Mouse (Mus musculus) fat pad, adult 2 months (tissue): ENCODE results near the gene Ralgps1.

ENCODE experiments used
- DNase-seq: peaks from one replicate; pipeline ENCODE4 v3.0.0-alpha.2; 2011; ENCODE audit warnings: low read depth, low spot score; ENCODE audit errors: extremely low read depth

Ralgps1 gene

GRCm38 (mm10) chr2:33249922-33250633 is 121.2 kb downstream of the Ralgps1 start:
- DNase-seq: no peak

- DNase-seq: peak; percentile 58
These were observed 122.7 kb downstream of the Ralgps1 start for GRCm38 (mm10) chr2:33248549-33248948.

- no peak for DNase-seq
These were observed 124.4 kb downstream of the Ralgps1 start for GRCm38 (mm10) chr2:33246841-33247240.

GRCm38 (mm10) chr2:33245350-33245749 is 125.9 kb downstream of the Ralgps1 start:
- DNase-seq: peak; percentile 63

- DNase-seq: no peak
These were observed 126.4 kb downstream of the Ralgps1 start for GRCm38 (mm10) chr2:33244880-33245279.

DNA sequence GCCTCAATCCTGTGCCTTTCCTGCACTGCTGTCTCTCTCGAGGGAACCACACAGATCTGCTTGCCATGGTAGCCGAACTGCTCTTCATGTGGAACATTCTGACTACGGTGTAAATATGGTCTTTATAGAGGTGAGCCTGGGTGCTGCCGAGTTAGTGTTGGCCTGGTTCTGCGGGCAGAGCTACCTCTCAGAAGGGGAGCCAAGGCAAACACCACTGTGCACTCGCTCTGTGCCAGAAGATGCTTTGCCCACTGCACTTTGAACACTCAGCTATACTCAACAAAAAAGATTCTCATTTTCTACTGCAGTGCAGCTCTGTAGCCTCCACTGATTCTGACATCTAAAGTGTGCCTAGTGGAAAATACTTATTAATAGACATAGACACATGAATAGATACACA is 133.7 kb downstream of the Ralgps1 start:
- no peak for DNase-seq

DNA sequence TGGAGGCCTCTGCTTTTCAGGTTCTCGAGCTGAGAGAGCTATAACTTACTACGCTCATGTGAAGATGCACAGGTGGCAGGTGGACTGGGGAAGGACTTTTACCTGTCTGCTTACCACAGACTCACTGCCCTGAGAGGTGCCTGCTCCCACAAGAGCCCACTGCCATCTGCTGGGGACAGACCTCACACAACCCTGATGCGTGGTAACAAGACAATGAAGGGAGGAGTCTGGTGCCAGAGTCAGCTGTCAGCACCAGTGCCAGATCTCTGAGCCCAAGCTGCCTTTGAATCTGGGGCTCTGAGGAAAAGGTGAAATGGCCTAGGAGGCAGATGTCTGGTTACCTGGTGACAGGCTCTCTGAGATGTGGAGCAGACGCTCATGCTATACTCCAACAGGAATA is 136.4 kb downstream of the Ralgps1 start:
- DNase-seq: no peak

- DNase-seq: no peak
These were observed 137.4 kb downstream of the Ralgps1 start for GRCm38 (mm10) chr2:33233856-33234255.

DNA sequence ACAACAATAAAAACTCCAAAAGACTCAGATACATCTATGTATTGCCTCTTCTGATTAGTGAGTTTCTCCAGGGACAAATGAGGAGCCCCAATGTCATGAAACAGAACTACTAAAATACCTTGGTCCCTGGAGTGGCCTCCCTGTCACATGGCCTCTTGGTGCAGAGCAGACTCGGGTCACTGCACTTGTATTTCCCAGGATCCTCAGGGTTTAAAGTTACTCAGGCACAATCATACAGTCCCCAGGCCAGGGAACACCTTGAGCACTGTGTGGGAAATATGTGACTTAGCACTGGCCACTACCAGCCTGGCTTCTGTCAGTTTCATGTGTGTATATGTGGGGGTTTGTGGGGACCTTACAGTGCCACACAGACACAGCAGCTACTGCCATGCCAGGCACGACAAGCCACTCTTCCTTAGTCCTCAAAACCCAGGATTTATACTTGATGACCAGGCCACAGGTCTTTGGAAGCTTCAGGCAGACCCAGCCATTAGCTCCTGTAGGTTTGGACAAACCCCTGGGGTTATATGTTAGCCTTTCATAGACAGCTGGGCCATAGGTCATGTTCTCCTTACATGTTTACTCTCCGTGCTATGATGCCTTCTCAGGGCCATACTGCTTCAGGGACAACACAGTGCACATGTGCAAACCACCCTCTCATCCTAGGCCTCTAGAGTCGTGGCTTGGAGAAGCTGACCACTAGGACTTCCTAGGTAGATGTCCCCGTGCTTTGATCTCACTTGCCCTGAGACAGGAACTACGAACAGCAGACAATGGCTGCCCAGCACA is 138.3 kb downstream of the Ralgps1 start:
- DNase-seq: no peak

- no peak for DNase-seq
These were observed 139.5 kb downstream of the Ralgps1 start for GRCm38 (mm10) chr2:33231788-33232187.

GRCm38 (mm10) chr2:33230701-33231100 is 140.6 kb downstream of the Ralgps1 start:
- no peak for DNase-seq

GRCm38 (mm10) chr2:33228551-33228950 is 142.7 kb downstream of the Ralgps1 start:
- DNase-seq: no peak

- DNase-seq: no peak
These were observed 143.2 kb downstream of the Ralgps1 start for GRCm38 (mm10) chr2:33228077-33228476.

DNA sequence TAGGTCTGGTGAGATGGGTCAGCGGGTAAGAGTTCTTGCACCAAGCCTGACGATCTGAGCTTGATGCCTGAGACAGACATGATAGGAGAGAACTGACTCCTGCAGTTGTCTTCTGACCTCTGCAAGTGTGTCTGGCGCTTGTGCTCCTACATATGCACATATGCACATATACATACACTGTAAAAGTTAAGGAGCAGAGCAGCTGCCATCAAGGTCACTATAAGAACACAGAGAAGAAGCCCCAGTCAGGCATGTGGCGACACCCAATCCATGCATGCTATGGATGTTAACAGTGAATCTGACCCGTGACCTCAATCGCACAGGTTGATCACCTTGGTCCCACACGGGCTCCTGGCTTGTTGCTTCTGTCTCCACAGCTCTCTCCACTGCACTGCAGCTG is 145.4 kb downstream of the Ralgps1 start:
- no peak for DNase-seq

GRCm38 (mm10) chr2:33223656-33224358 is 147.5 kb downstream of the Ralgps1 start:
- DNase-seq: no peak

DNA sequence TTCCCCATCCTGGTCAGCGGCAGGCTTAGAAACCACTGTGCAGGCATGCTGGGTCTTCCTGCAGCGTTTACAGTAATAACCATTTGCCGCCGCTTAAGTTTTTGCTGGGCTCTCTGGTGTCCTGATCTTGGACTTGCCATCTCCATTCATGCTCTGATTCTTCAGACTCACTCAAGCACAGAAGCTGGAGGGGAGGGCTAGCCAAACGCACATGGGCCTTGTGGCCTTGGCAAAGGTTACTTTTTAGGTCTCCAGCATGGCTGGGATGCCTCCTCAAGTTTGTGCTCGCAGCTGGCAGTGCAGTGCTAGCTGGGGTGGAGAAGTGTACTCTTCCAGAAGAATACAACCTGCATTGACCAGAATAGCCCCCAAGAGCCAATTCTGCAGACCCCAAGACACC is 148.8 kb downstream of the Ralgps1 start:
- no peak for DNase-seq

- DNase-seq: no peak
These were observed 149.9 kb downstream of the Ralgps1 start for GRCm38 (mm10) chr2:33221339-33221900.

DNA sequence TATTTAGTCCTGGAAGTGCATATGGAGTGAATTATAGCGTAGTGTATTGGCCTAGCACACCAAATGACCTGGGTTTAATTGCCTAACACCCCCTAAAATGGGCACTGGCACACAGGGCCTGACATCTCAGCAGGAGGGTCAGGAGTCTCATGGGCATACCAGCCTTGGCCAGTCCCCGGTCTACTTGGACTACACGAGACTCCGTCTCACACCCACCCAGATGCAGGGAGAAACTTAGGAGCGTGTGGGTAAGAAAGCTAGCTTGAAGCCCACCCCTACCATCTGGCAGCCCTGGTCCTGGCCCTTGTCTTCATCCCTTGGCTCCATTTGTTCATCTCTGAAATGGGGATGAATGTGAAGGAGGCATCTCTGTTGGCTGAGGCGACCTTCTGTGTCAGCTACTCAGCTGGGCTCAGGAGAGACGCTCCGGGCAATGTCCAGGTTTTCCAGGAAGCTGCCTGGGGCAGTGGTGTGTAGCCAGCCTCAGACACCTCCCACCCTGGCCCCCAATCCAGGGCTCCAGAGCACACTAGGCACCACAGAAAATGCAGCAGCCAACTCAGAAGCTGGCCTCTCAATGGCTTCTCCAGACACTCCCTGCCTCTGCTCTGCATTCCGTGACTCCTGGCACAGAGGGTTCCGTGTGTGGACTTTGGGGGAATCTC is 150.5 kb downstream of the Ralgps1 start:
- DNase-seq: no peak

- no peak for DNase-seq
These were observed 151.0 kb downstream of the Ralgps1 start for GRCm38 (mm10) chr2:33220246-33220645.

GRCm38 (mm10) chr2:33219637-33220036 is 151.6 kb downstream of the Ralgps1 start:
- no peak for DNase-seq
